Mouse (Mus musculus): Measurements from ENCODE around the gene Higd2a. TPM values are rescaled to one million over a fixed set of nuclear protein-coding genes. Genes with fewer than 3 reads are reported as not detected.
A peak's percentile ranks its signal among the peaks of the same experiment; 100 is the strongest.
"Not testable (repeated sequence)": the region's sequence is repeated elsewhere in the genome, so short reads cannot be mapped to it uniquely, and the experiment has no call there.

Gene Higd2a
- total RNA-seq, 2 experiments from 2014 or later, result 19.0 to 36.0 TPM

- peak; percentile 87 for ATAC-seq (replicated peaks; ENCODE audit: low FRiP score, poor library complexity, severe bottlenecking)
Observed at GRCm38 (mm10) chr13:54610972-54611754, 21.2 kb downstream of the Higd2a start, which contains the start of gene Cltb. Gene Cltb (minus strand): TSS chr13:54611344.

GRCm38 (mm10) chr13:54613141-54613540 lies 23.1 kb downstream of the Higd2a start:
- ATAC-seq (replicated peaks; ENCODE audit: low FRiP score, poor library complexity, severe bottlenecking), result not testable (repeated sequence)

GRCm38 (mm10) chr13:54616307-54616706 lies 26.3 kb downstream of the Higd2a start:
- ATAC-seq (replicated peaks; ENCODE audit: low FRiP score, poor library complexity, severe bottlenecking), result no peak

GRCm38 (mm10) chr13:54616998-54617397 lies 27.0 kb downstream of the Higd2a start:
- ATAC-seq (replicated peaks; ENCODE audit: low FRiP score, poor library complexity, severe bottlenecking), result no peak

- ATAC-seq (replicated peaks; ENCODE audit: low FRiP score, poor library complexity, severe bottlenecking), result peak; percentile 99
Observed at GRCm38 (mm10) chr13:54621155-54621932, 31.3 kb downstream of the Higd2a start, which contains the start of gene Faf2. Gene Faf2 (plus strand): TSS chr13:54621784.

- peak; percentile 65 for ATAC-seq (replicated peaks; ENCODE audit: low FRiP score, poor library complexity, severe bottlenecking)
Observed at GRCm38 (mm10) chr13:54621960-54622521, 32.0 kb downstream of the Higd2a start.

- ATAC-seq (replicated peaks; ENCODE audit: low FRiP score, poor library complexity, severe bottlenecking), result no peak
Observed at GRCm38 (mm10) chr13:54629128-54629527, 39.1 kb downstream of the Higd2a start.

GRCm38 (mm10) chr13:54632731-54633277 lies 42.8 kb downstream of the Higd2a start:
- ATAC-seq (replicated peaks; ENCODE audit: low FRiP score, poor library complexity, severe bottlenecking), result no peak

- no peak for ATAC-seq (replicated peaks; ENCODE audit: low FRiP score, poor library complexity, severe bottlenecking)
Observed at GRCm38 (mm10) chr13:54635011-54635410, 45.0 kb downstream of the Higd2a start.

Other genes starting within 250 kb of the Higd2a start
- gene Cplx2, start 218.9 kb upstream of the Higd2a start, total RNA-seq (2015; ENCODE audit: low replicate concordance), result 2.9 and 5.4 TPM in 2 replicates
- 2.1 and 2.2 TPM in 2 replicates for gene Cplx2, start 218.9 kb upstream of the Higd2a start, total RNA-seq (2017; ENCODE audit: low replicate concordance)
- gene Thoc3, start 121.4 kb upstream of the Higd2a start, total RNA-seq (2015; ENCODE audit: low replicate concordance), result 4.2 and 6.8 TPM in 2 replicates
- 10.2 and 11.4 TPM in 2 replicates for gene Thoc3, start 121.4 kb upstream of the Higd2a start, total RNA-seq (2017; ENCODE audit: low replicate concordance)
- gene Simc1, start 86.4 kb upstream of the Higd2a start, total RNA-seq (2015; ENCODE audit: low replicate concordance), result 4.3 and 15.1 TPM in 2 replicates
- gene Simc1, start 86.4 kb upstream of the Higd2a start, total RNA-seq (2017; ENCODE audit: low replicate concordance), result 2.3 and 8.8 TPM in 2 replicates
- 37.3 and 55.1 TPM in 2 replicates for gene 4833439L19Rik, start 24.8 kb upstream of the Higd2a start, total RNA-seq (2015; ENCODE audit: low replicate concordance)
- 23.8 and 33.6 TPM in 2 replicates for gene 4833439L19Rik, start 24.8 kb upstream of the Higd2a start, total RNA-seq (2017; ENCODE audit: low replicate concordance)
- 1.1 TPM in 1 of 2 replicates, not detected in the other for gene Arl10, start 15.2 kb upstream of the Higd2a start, total RNA-seq (2015; ENCODE audit: low replicate concordance)
- not detected in 2 replicates for gene Arl10, start 15.2 kb upstream of the Higd2a start, total RNA-seq (2017; ENCODE audit: low replicate concordance)
- gene Nop16, start 117 bp upstream of the Higd2a start, total RNA-seq (2015; ENCODE audit: low replicate concordance), result 6.5 and 17.2 TPM in 2 replicates
- 5.4 and 14.8 TPM in 2 replicates for gene Nop16, start 117 bp upstream of the Higd2a start, total RNA-seq (2017; ENCODE audit: low replicate concordance)
- gene Cltb, start 21.1 kb downstream of the Higd2a start, total RNA-seq (2015; ENCODE audit: low replicate concordance), result 2.2 and 5.9 TPM in 2 replicates
- 5.0 and 7.8 TPM in 2 replicates for gene Cltb, start 21.1 kb downstream of the Higd2a start, total RNA-seq (2017; ENCODE audit: low replicate concordance)
- 30.2 and 37.5 TPM in 2 replicates for gene Faf2, start 31.6 kb downstream of the Higd2a start, total RNA-seq (2015; ENCODE audit: low replicate concordance)
- 27.1 and 41.9 TPM in 2 replicates for gene Faf2, start 31.6 kb downstream of the Higd2a start, total RNA-seq (2017; ENCODE audit: low replicate concordance)
- 80.9 and 107 TPM in 2 replicates for gene Rnf44, start 103.7 kb downstream of the Higd2a start, total RNA-seq (2015; ENCODE audit: low replicate concordance)
- 17.1 and 62.3 TPM in 2 replicates for gene Rnf44, start 103.7 kb downstream of the Higd2a start, total RNA-seq (2017; ENCODE audit: low replicate concordance)
- gene Cdhr2, start 111.3 kb downstream of the Higd2a start, total RNA-seq (2015; ENCODE audit: low replicate concordance), result not detected in 2 replicates
- gene Cdhr2, start 111.3 kb downstream of the Higd2a start, total RNA-seq (2017; ENCODE audit: low replicate concordance), result not detected in 2 replicates
- gene Gprin1, start 159.7 kb downstream of the Higd2a start, total RNA-seq (2015; ENCODE audit: low replicate concordance), result not detected in 2 replicates
- not detected in 2 replicates for gene Gprin1, start 159.7 kb downstream of the Higd2a start, total RNA-seq (2017; ENCODE audit: low replicate concordance)
- gene Sncb, start 176.4 kb downstream of the Higd2a start, total RNA-seq (2015; ENCODE audit: low replicate concordance), result not detected in 2 replicates
- not detected in 2 replicates for gene Sncb, start 176.4 kb downstream of the Higd2a start, total RNA-seq (2017; ENCODE audit: low replicate concordance)
- gene Eif4e1b, start 193.8 kb downstream of the Higd2a start, total RNA-seq (2015; ENCODE audit: low replicate concordance), result not detected in 2 replicates
- not detected in 2 replicates for gene Eif4e1b, start 193.8 kb downstream of the Higd2a start, total RNA-seq (2017; ENCODE audit: low replicate concordance)
- gene Tspan17, start 199.2 kb downstream of the Higd2a start, total RNA-seq (2015; ENCODE audit: low replicate concordance), result not detected in 2 replicates
- gene Tspan17, start 199.2 kb downstream of the Higd2a start, total RNA-seq (2017; ENCODE audit: low replicate concordance), result 6.3 TPM in 1 of 2 replicates, not detected in the other